Mouse (Mus musculus): ENCODE results near the gene Sik3. TPM values are rescaled to one million over a fixed set of nuclear protein-coding genes. Genes with fewer than 3 reads are reported as not detected.

The Sik3 gene
- polyA plus RNA-seq, 1 experiment from 2014 or later: 8.9 TPM

GRCm38 (mm10) chr9:46181297-46181696, 168.7 kb downstream of the Sik3 start:
- Histone ChIP-seq H3K4me2 (replicated peaks; ENCODE audit: low read depth, low read length) (no peak overlapping the region), H3K27me3 (replicated peaks; ENCODE audit: insufficient read depth, low read length) (no peaks in the 10 kb centered on the region), H3K9ac (replicated peaks; ENCODE audit: low read depth) (no peak overlapping the region), H3K9me3 (ENCODE audit: low read length) (no peaks in the 10 kb centered on the region), H3K27ac (ENCODE audit: low read length) (no peak overlapping the region), H3K4me1 (ENCODE audit: insufficient read depth, low read depth, low read length) (0 out of 2 replicates have a peak, but pooled peaks cover 3% of the 10 kb centered on the region), H3K4me3 (ENCODE audit: low read depth, low read length) (no peak overlapping the region), H3K36me3 (ENCODE audit: insufficient read depth, low read length) (peaks cover 9% of the 10 kb centered on the region; the same call in 1 of the 2 replicates)
- peak; percentile 43 for ATAC-seq
- WGBS: 55% methylated on average over 8 of the region's 8 CpGs
- peak; percentile 55 for DNase-seq (ENCODE audit: low spot score)
- TF ChIP-seq CTCF (IDR thresholded peaks at IDR 0.05) (no peak), EP300 (IDR thresholded peaks at IDR 0.05) (no peak)

- DNase-seq (ENCODE audit: low spot score) (peak; percentile 56), ATAC-seq (peak; percentile 72)
- H3K27ac ChIP-seq (ENCODE audit: low read length): peak overlapping the region; percentile 52
- no peak overlapping the region for H3K4me3 ChIP-seq (ENCODE audit: low read depth, low read length)
- TF ChIP-seq EP300 (IDR thresholded peaks at IDR 0.05) (peak; percentile 56), CTCF (IDR thresholded peaks at IDR 0.05) (no peak)
- no peaks in the 10 kb centered on the region for H3K36me3 ChIP-seq (ENCODE audit: insufficient read depth, low read length)
- no peak overlapping the region for H3K9ac ChIP-seq (replicated peaks; ENCODE audit: low read depth)
- no peaks in the 10 kb centered on the region for H3K4me1 ChIP-seq (ENCODE audit: insufficient read depth, low read depth, low read length)
- no peaks in the 10 kb centered on the region for H3K27me3 ChIP-seq (replicated peaks; ENCODE audit: insufficient read depth, low read length)
- no peak overlapping the region for H3K4me2 ChIP-seq (replicated peaks; ENCODE audit: low read depth, low read length)
- H3K9me3 ChIP-seq (ENCODE audit: low read length): no peaks in the 10 kb centered on the region
- 61% methylated on average over 5 of the region's 5 CpGs for WGBS
These were observed 171.9 kb downstream of the Sik3 start for GRCm38 (mm10) chr9:46184542-46184941.

- WGBS: 22% methylated on average over 2 of the region's 2 CpGs
- Histone ChIP-seq H3K9ac (replicated peaks; ENCODE audit: low read depth) (no peak overlapping the region), H3K36me3 (ENCODE audit: insufficient read depth, low read length) (no peaks in the 10 kb centered on the region), H3K27ac (ENCODE audit: low read length) (peak overlapping the region; percentile 52), H3K9me3 (ENCODE audit: low read length) (no peaks in the 10 kb centered on the region), H3K27me3 (replicated peaks; ENCODE audit: insufficient read depth, low read length) (no peaks in the 10 kb centered on the region), H3K4me1 (ENCODE audit: insufficient read depth, low read depth, low read length) (no peaks in the 10 kb centered on the region), H3K4me3 (ENCODE audit: low read depth, low read length) (no peak overlapping the region), H3K4me2 (replicated peaks; ENCODE audit: low read depth, low read length) (no peak overlapping the region)
- no peak for TF ChIP-seq EP300 (IDR thresholded peaks at IDR 0.05)
- peak; percentile 67 for TF ChIP-seq CTCF (IDR thresholded peaks at IDR 0.05)
- DNase-seq (ENCODE audit: low spot score): peak; percentile 67
- ATAC-seq: peak; percentile 58
These were observed 172.6 kb downstream of the Sik3 start for GRCm38 (mm10) chr9:46185191-46185590.

GRCm38 (mm10) chr9:46186387-46186786, 173.8 kb downstream of the Sik3 start:
- 85% methylated on average over 1 of the region's 1 CpGs for WGBS
- H3K4me1 ChIP-seq (ENCODE audit: insufficient read depth, low read depth, low read length): no peaks in the 10 kb centered on the region
- peak; percentile 12 for DNase-seq (ENCODE audit: low spot score)
- H3K36me3 ChIP-seq (ENCODE audit: insufficient read depth, low read length): no peaks in the 10 kb centered on the region
- H3K4me3 ChIP-seq (ENCODE audit: low read depth, low read length): no peak overlapping the region
- TF ChIP-seq EP300 (IDR thresholded peaks at IDR 0.05) (no peak), CTCF (IDR thresholded peaks at IDR 0.05) (peak; percentile 56)
- no peak overlapping the region for H3K4me2 ChIP-seq (replicated peaks; ENCODE audit: low read depth, low read length)
- no peaks in the 10 kb centered on the region for H3K9me3 ChIP-seq (ENCODE audit: low read length)
- H3K27ac ChIP-seq (ENCODE audit: low read length): no peak overlapping the region
- no peak overlapping the region for H3K9ac ChIP-seq (replicated peaks; ENCODE audit: low read depth)
- no peaks in the 10 kb centered on the region for H3K27me3 ChIP-seq (replicated peaks; ENCODE audit: insufficient read depth, low read length)
- no peak for ATAC-seq

- ATAC-seq: no peak
- no peak for TF ChIP-seq CTCF (IDR thresholded peaks at IDR 0.05)
- TF ChIP-seq EP300 (IDR thresholded peaks at IDR 0.05): no peak
- H3K36me3 ChIP-seq (ENCODE audit: insufficient read depth, low read length): no peaks in the 10 kb centered on the region
- H3K4me3 ChIP-seq (ENCODE audit: low read depth, low read length): no peak overlapping the region
- H3K4me1 ChIP-seq (ENCODE audit: insufficient read depth, low read depth, low read length): no peaks in the 10 kb centered on the region
- no peak overlapping the region for H3K27ac ChIP-seq (ENCODE audit: low read length)
- no peaks in the 10 kb centered on the region for H3K9me3 ChIP-seq (ENCODE audit: low read length)
- no peak overlapping the region for H3K4me2 ChIP-seq (replicated peaks; ENCODE audit: low read depth, low read length)
- H3K9ac ChIP-seq (replicated peaks; ENCODE audit: low read depth): no peak overlapping the region
- no peaks in the 10 kb centered on the region for H3K27me3 ChIP-seq (replicated peaks; ENCODE audit: insufficient read depth, low read length)
- 83% methylated on average over 4 of the region's 4 CpGs for WGBS
- no peak for DNase-seq (ENCODE audit: low spot score)
These were observed 175.8 kb downstream of the Sik3 start for GRCm38 (mm10) chr9:46188370-46188769.

- H3K9ac ChIP-seq (replicated peaks; ENCODE audit: low read depth): no peak overlapping the region
- H3K4me2 ChIP-seq (replicated peaks; ENCODE audit: low read depth, low read length): no peak overlapping the region
- TF ChIP-seq EP300 (IDR thresholded peaks at IDR 0.05) (no peak), CTCF (IDR thresholded peaks at IDR 0.05) (no peak)
- WGBS: 82% methylated on average over 5 of the region's 5 CpGs
- H3K27me3 ChIP-seq (replicated peaks; ENCODE audit: insufficient read depth, low read length): no peaks in the 10 kb centered on the region
- no peaks in the 10 kb centered on the region for H3K36me3 ChIP-seq (ENCODE audit: insufficient read depth, low read length)
- H3K4me3 ChIP-seq (ENCODE audit: low read depth, low read length): no peak overlapping the region
- H3K9me3 ChIP-seq (ENCODE audit: low read length): no peaks in the 10 kb centered on the region
- DNase-seq (ENCODE audit: low spot score) (no peak), ATAC-seq (no peak)
- no peak overlapping the region for H3K27ac ChIP-seq (ENCODE audit: low read length)
- no peaks in the 10 kb centered on the region for H3K4me1 ChIP-seq (ENCODE audit: insufficient read depth, low read depth, low read length)
These were observed 176.3 kb downstream of the Sik3 start for GRCm38 (mm10) chr9:46188956-46189355.

- no peak for DNase-seq (ENCODE audit: low spot score)
- H3K4me1 ChIP-seq (ENCODE audit: insufficient read depth, low read depth, low read length): no peaks in the 10 kb centered on the region
- ATAC-seq: no peak
- H3K9me3 ChIP-seq (ENCODE audit: low read length): no peaks in the 10 kb centered on the region
- TF ChIP-seq CTCF (IDR thresholded peaks at IDR 0.05) (0 out of 2 replicates have a peak, but pooled peaks have one; percentile 6), EP300 (IDR thresholded peaks at IDR 0.05) (no peak)
- WGBS: 86% methylated on average over 10 of the region's 10 CpGs
- no peak overlapping the region for H3K27ac ChIP-seq (ENCODE audit: low read length)
- no peak overlapping the region for H3K4me3 ChIP-seq (ENCODE audit: low read depth, low read length)
- H3K4me2 ChIP-seq (replicated peaks; ENCODE audit: low read depth, low read length): no peak overlapping the region
- no peaks in the 10 kb centered on the region for H3K27me3 ChIP-seq (replicated peaks; ENCODE audit: insufficient read depth, low read length)
- no peak overlapping the region for H3K9ac ChIP-seq (replicated peaks; ENCODE audit: low read depth)
- H3K36me3 ChIP-seq (ENCODE audit: insufficient read depth, low read length): no peaks in the 10 kb centered on the region
These were observed 176.8 kb downstream of the Sik3 start for GRCm38 (mm10) chr9:46189381-46189780.

Measured in lung, postnatal 0 days (tissue).